Mouse (Mus musculus) layer of hippocampus, adult 11-12 months (tissue): ENCODE measurements around the gene Nudt19.
"Not testable (repeated sequence)": the region's sequence is repeated elsewhere in the genome, so short reads cannot be mapped to it uniquely, and the experiment has no call there.

Experiments used
- DNase-seq: peaks from one replicate; pipeline ENCODE4 v3.0.0; 2022; ENCODE audit warnings: low spot score

The Nudt19 gene

GRCm38 (mm10) chr7:35556205-35556603, at the start of gene Nudt19:
Nudt19 (minus strand) TSS chr7:35556304.
- no peak for DNase-seq

- no peak for DNase-seq
Observed at GRCm38 (mm10) chr7:35602766-35603165, 46.7 kb upstream of the Nudt19 start.

- DNase-seq, result no peak
Observed at GRCm38 (mm10) chr7:35601106-35601505, 45.0 kb upstream of the Nudt19 start.

GRCm38 (mm10) chr7:35600031-35600430, 43.9 kb upstream of the Nudt19 start:
- no peak for DNase-seq

GRCm38 (mm10) chr7:35599492-35599891, 43.4 kb upstream of the Nudt19 start:
- DNase-seq, result no peak

- no peak for DNase-seq
Observed at GRCm38 (mm10) chr7:35594311-35594710, 38.2 kb upstream of the Nudt19 start.

GRCm38 (mm10) chr7:35590731-35591191, 34.7 kb upstream of the Nudt19 start:
- no peak for DNase-seq

- DNase-seq, result no peak
Observed at GRCm38 (mm10) chr7:35589485-35589884, 33.4 kb upstream of the Nudt19 start.

- DNase-seq, result no peak
Observed at GRCm38 (mm10) chr7:35588680-35589428, 32.8 kb upstream of the Nudt19 start.

- no peak for DNase-seq
Observed at GRCm38 (mm10) chr7:35587728-35588127, 31.6 kb upstream of the Nudt19 start.

- no peak for DNase-seq
Observed at GRCm38 (mm10) chr7:35586906-35587445, 30.9 kb upstream of the Nudt19 start.

GRCm38 (mm10) chr7:35586055-35586905, 30.2 kb upstream of the Nudt19 start, which contains the start of gene Ankrd27:
Ankrd27 (plus strand) TSS chr7:35586244.
- peak; percentile 97 for DNase-seq

GRCm38 (mm10) chr7:35585191-35586054, 29.3 kb upstream of the Nudt19 start, which contains the start of gene Rgs9bp:
Rgs9bp (minus strand) TSS chr7:35585582.
- DNase-seq, result no peak

- DNase-seq, result no peak
Observed at GRCm38 (mm10) chr7:35584786-35585190, 28.7 kb upstream of the Nudt19 start.

GRCm38 (mm10) chr7:35584068-35584785, 28.1 kb upstream of the Nudt19 start:
- DNase-seq, result no peak

- no peak for DNase-seq
Observed at GRCm38 (mm10) chr7:35583476-35584025, 27.4 kb upstream of the Nudt19 start.

- no peak for DNase-seq
Observed at GRCm38 (mm10) chr7:35582719-35583118, 26.6 kb upstream of the Nudt19 start.

GRCm38 (mm10) chr7:35579849-35580248, 23.7 kb upstream of the Nudt19 start:
- DNase-seq, result no peak

- not testable (repeated sequence) for DNase-seq
Observed at GRCm38 (mm10) chr7:35570883-35571282, 14.8 kb upstream of the Nudt19 start.

GRCm38 (mm10) chr7:35569724-35570123, 13.6 kb upstream of the Nudt19 start:
- DNase-seq, result not testable (repeated sequence)

- not testable (repeated sequence) for DNase-seq
Observed at GRCm38 (mm10) chr7:35565965-35566364, 9.9 kb upstream of the Nudt19 start.
